Mouse (Mus musculus): ENCODE measurements at regions not wholly inside any gene's neighbourhood (a gene's known extent, or its start where the extent isn't known, plus 50 kb on each side); places are given as distances from the start of the nearest gene placed in this dataset.

- Histone ChIP-seq H3K27me3 (ENCODE audit: control insufficient read depth, insufficient read depth, low read length, poor library complexity, severe bottlenecking) (no peaks in the 10 kb centered on the region), H3K4me3 (ENCODE audit: low read depth, low read length) (no peak overlapping the region), H3K9me3 (replicated peaks; ENCODE audit: control insufficient read depth, insufficient read depth, low read length, poor library complexity, severe bottlenecking) (no peaks in the 10 kb centered on the region; the same call in none of the 2 replicates), H3K27ac (ENCODE audit: insufficient read depth, low read length) (no peak overlapping the region), H3K36me3 (ENCODE audit: control insufficient read depth, insufficient read depth, low read length, poor library complexity, severe bottlenecking) (no peaks in the 10 kb centered on the region), H3K4me1 (ENCODE audit: control insufficient read depth, insufficient read depth, low read length) (no peaks in the 10 kb centered on the region), H3K9ac (ENCODE audit: low read depth, poor library complexity, severe bottlenecking) (no peak overlapping the region)
- no peak for TF ChIP-seq EP300 (IDR thresholded peaks at IDR 0.05; ENCODE audit: insufficient read depth, low read depth, low read length)
- no peak for TF ChIP-seq CTCF (IDR thresholded peaks at IDR 0.05; ENCODE audit: low read depth, low read length)
- no peak for TF ChIP-seq POLR2A (IDR thresholded peaks at IDR 0.05; ENCODE audit: insufficient read depth, low read length)
These were observed 165.4 kb downstream of the Cd47 start for GRCm38 (mm10) chr16:49965528-49966250.

GRCm38 (mm10) chr16:49966251-49966588, 165.9 kb downstream of the Cd47 start:
- no peak overlapping the region for H3K27ac ChIP-seq (ENCODE audit: insufficient read depth, low read length)
- H3K27me3 ChIP-seq (ENCODE audit: control insufficient read depth, insufficient read depth, low read length, poor library complexity, severe bottlenecking) = no peaks in the 10 kb centered on the region
- H3K4me3 ChIP-seq (ENCODE audit: low read depth, low read length) = no peak overlapping the region
- no peak for TF ChIP-seq POLR2A (IDR thresholded peaks at IDR 0.05; ENCODE audit: insufficient read depth, low read length)
- no peak for TF ChIP-seq CTCF (IDR thresholded peaks at IDR 0.05; ENCODE audit: low read depth, low read length)
- TF ChIP-seq EP300 (IDR thresholded peaks at IDR 0.05; ENCODE audit: insufficient read depth, low read depth, low read length) = no peak
- H3K4me1 ChIP-seq (ENCODE audit: control insufficient read depth, insufficient read depth, low read length) = no peaks in the 10 kb centered on the region
- H3K36me3 ChIP-seq (ENCODE audit: control insufficient read depth, insufficient read depth, low read length, poor library complexity, severe bottlenecking) = no peaks in the 10 kb centered on the region
- no peak overlapping the region for H3K9ac ChIP-seq (ENCODE audit: low read depth, poor library complexity, severe bottlenecking)
- no peaks in the 10 kb centered on the region; the same call in none of the 2 replicates for H3K9me3 ChIP-seq (replicated peaks; ENCODE audit: control insufficient read depth, insufficient read depth, low read length, poor library complexity, severe bottlenecking)

DNA sequence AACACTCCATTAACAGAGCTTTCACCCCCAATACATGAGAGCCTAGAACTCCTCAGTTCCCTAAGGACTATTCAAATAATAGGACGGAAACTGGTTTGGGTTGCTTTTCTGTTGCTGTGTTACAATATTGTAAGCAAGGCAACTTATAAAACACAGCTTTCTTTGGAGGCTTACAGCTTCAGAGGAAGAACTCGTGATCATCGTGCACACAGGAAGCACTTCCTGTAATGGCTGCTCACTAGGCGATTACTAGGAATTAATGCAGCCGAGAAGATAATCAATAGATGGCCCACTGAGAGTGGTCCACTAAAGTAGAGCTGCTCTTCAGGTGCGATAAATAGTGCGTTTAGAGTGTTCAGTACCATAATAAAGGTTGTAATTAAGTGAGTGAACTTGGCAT, 166.8 kb downstream of the Cd47 start:
- H3K4me1 ChIP-seq (ENCODE audit: control insufficient read depth, insufficient read depth, low read length) = no peaks in the 10 kb centered on the region
- no peak overlapping the region for H3K27ac ChIP-seq (ENCODE audit: insufficient read depth, low read length)
- no peak overlapping the region for H3K4me3 ChIP-seq (ENCODE audit: low read depth, low read length)

GRCm38 (mm10) chr16:49968291-49968870, 168.0 kb downstream of the Cd47 start:
- H3K4me3 ChIP-seq (ENCODE audit: low read depth, low read length) = no peak overlapping the region
- H3K4me1 ChIP-seq (ENCODE audit: control insufficient read depth, insufficient read depth, low read length) = no peaks in the 10 kb centered on the region
- H3K36me3 ChIP-seq (ENCODE audit: control insufficient read depth, insufficient read depth, low read length, poor library complexity, severe bottlenecking) = no peaks in the 10 kb centered on the region
- no peak overlapping the region for H3K9ac ChIP-seq (ENCODE audit: low read depth, poor library complexity, severe bottlenecking)
- H3K27me3 ChIP-seq (ENCODE audit: control insufficient read depth, insufficient read depth, low read length, poor library complexity, severe bottlenecking) = no peaks in the 10 kb centered on the region
- H3K27ac ChIP-seq (ENCODE audit: insufficient read depth, low read length) = no peak overlapping the region
- no peaks in the 10 kb centered on the region; the same call in none of the 2 replicates for H3K9me3 ChIP-seq (replicated peaks; ENCODE audit: control insufficient read depth, insufficient read depth, low read length, poor library complexity, severe bottlenecking)
- no peak for TF ChIP-seq POLR2A (IDR thresholded peaks at IDR 0.05; ENCODE audit: insufficient read depth, low read length)
- no peak for TF ChIP-seq CTCF (IDR thresholded peaks at IDR 0.05; ENCODE audit: low read depth, low read length)
- TF ChIP-seq EP300 (IDR thresholded peaks at IDR 0.05; ENCODE audit: insufficient read depth, low read depth, low read length) = no peak

More for the DNA sequence above, 166.8 kb downstream of the Cd47 start:
- Histone ChIP-seq H3K36me3 (ENCODE audit: control insufficient read depth, insufficient read depth, low read length, poor library complexity, severe bottlenecking) (no peaks in the 10 kb centered on the region), H3K9me3 (replicated peaks; ENCODE audit: control insufficient read depth, insufficient read depth, low read length, poor library complexity, severe bottlenecking) (no peaks in the 10 kb centered on the region; the same call in none of the 2 replicates), H3K9ac (ENCODE audit: low read depth, poor library complexity, severe bottlenecking) (no peak overlapping the region), H3K27me3 (ENCODE audit: control insufficient read depth, insufficient read depth, low read length, poor library complexity, severe bottlenecking) (no peaks in the 10 kb centered on the region)
- no peak for TF ChIP-seq POLR2A (IDR thresholded peaks at IDR 0.05; ENCODE audit: insufficient read depth, low read length)
- no peak for TF ChIP-seq CTCF (IDR thresholded peaks at IDR 0.05; ENCODE audit: low read depth, low read length)
- no peak for TF ChIP-seq EP300 (IDR thresholded peaks at IDR 0.05; ENCODE audit: insufficient read depth, low read depth, low read length)

GRCm38 (mm10) chr16:49969035-49969434, 168.7 kb downstream of the Cd47 start:
- Histone ChIP-seq H3K9ac (ENCODE audit: low read depth, poor library complexity, severe bottlenecking) (no peak overlapping the region), H3K4me3 (ENCODE audit: low read depth, low read length) (no peak overlapping the region), H3K9me3 (replicated peaks; ENCODE audit: control insufficient read depth, insufficient read depth, low read length, poor library complexity, severe bottlenecking) (no peaks in the 10 kb centered on the region; the same call in none of the 2 replicates), H3K4me1 (ENCODE audit: control insufficient read depth, insufficient read depth, low read length) (no peaks in the 10 kb centered on the region), H3K27me3 (ENCODE audit: control insufficient read depth, insufficient read depth, low read length, poor library complexity, severe bottlenecking) (no peaks in the 10 kb centered on the region), H3K27ac (ENCODE audit: insufficient read depth, low read length) (no peak overlapping the region), H3K36me3 (ENCODE audit: control insufficient read depth, insufficient read depth, low read length, poor library complexity, severe bottlenecking) (no peaks in the 10 kb centered on the region)
- no peak for TF ChIP-seq CTCF (IDR thresholded peaks at IDR 0.05; ENCODE audit: low read depth, low read length)
- TF ChIP-seq POLR2A (IDR thresholded peaks at IDR 0.05; ENCODE audit: insufficient read depth, low read length) = no peak
- no peak for TF ChIP-seq EP300 (IDR thresholded peaks at IDR 0.05; ENCODE audit: insufficient read depth, low read depth, low read length)

DNA sequence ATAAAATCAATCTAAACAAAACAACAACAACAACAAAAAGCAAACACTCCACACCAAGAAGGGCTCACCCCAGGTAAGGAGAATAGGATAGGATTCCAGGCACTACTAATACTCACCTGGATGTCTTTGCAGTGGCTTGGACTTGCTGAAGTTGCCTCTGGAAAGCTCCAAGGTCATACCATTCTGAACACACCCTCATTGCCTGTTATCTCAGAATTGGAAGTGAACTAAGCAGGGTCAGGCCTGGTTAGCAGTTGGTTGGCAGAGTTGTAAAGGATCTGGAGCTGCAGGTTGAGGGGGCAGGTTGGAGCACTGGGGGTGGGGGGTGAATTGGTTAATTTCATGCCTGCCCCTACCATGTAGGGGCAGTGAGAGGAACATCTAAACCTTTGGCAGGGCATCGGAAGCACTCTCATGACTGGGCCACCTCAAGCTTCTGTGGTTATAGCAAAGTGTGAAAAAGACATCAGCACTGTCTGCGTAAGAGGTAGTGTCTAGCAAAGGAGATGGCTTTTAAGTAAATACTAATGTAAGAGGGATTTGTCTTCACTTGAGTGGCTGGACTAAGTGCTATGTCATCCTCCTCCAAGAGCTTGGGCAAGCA, 169.5 kb downstream of the Cd47 start:
- H3K36me3 ChIP-seq (ENCODE audit: control insufficient read depth, insufficient read depth, low read length, poor library complexity, severe bottlenecking) = no peaks in the 10 kb centered on the region
- H3K9ac ChIP-seq (ENCODE audit: low read depth, poor library complexity, severe bottlenecking) = no peak overlapping the region
- H3K27me3 ChIP-seq (ENCODE audit: control insufficient read depth, insufficient read depth, low read length, poor library complexity, severe bottlenecking) = no peaks in the 10 kb centered on the region
- no peaks in the 10 kb centered on the region for H3K4me1 ChIP-seq (ENCODE audit: control insufficient read depth, insufficient read depth, low read length)
- no peaks in the 10 kb centered on the region; the same call in none of the 2 replicates for H3K9me3 ChIP-seq (replicated peaks; ENCODE audit: control insufficient read depth, insufficient read depth, low read length, poor library complexity, severe bottlenecking)
- no peak overlapping the region for H3K27ac ChIP-seq (ENCODE audit: insufficient read depth, low read length)
- TF ChIP-seq CTCF (IDR thresholded peaks at IDR 0.05; ENCODE audit: low read depth, low read length) (no peak), EP300 (IDR thresholded peaks at IDR 0.05; ENCODE audit: insufficient read depth, low read depth, low read length) (no peak), POLR2A (IDR thresholded peaks at IDR 0.05; ENCODE audit: insufficient read depth, low read length) (no peak)
- H3K4me3 ChIP-seq (ENCODE audit: low read depth, low read length) = no peak overlapping the region

All from ES-Bruce4 (cell line).